Mouse (Mus musculus) MEL (cell line): ENCODE results near the gene Rora. TPM values are rescaled to one million over a fixed set of nuclear protein-coding genes. Genes with fewer than 3 reads are reported as not detected.

ENCODE experiments used
- DNase-seq: peaks from one replicate; pipeline ENCODE4 v3.0.0; 2011; ENCODE audit warnings: low read depth, low spot score
- H3K27ac ChIP-seq: 2 replicates; pipeline ENCODE4 v1.5.1; 2012; ENCODE audit warnings: low read depth, mild to moderate bottlenecking, control low read depth, low read length, moderate library complexity; ENCODE audit not compliant: control insufficient read depth
- H3K27me3 ChIP-seq, 2 experiments: fragments of 150-350 bp in 1 of 2; sonication (generic) in 1 of 2; 2 replicates each; pipeline ENCODE4 v1.6.1; 2012; ENCODE audit warnings: low read length in 2 of 2, mild to moderate bottlenecking in 2 of 2, improper control_type of control experiment in 1 of 2, moderate library complexity in 1 of 2; ENCODE audit not compliant: insufficient read depth in 2 of 2, control insufficient read depth in 1 of 2
- H3K36me3 ChIP-seq, 2 experiments: 2 replicates each; pipeline ENCODE4 v1.6.1; 2012 to 2014; ENCODE audit warnings: low read length in 2 of 2, improper control_type of control experiment in 1 of 2, inconsistent platforms in 1 of 2, mild to moderate bottlenecking in 1 of 2; ENCODE audit not compliant: insufficient read depth in 2 of 2, control insufficient read depth in 1 of 2
- H3K4me1 ChIP-seq, 2 experiments: fragments of 150-350 bp in 1 of 2; sonication (generic) in 1 of 2; 2 replicates each; pipeline ENCODE4 v1.6.1; 2012; ENCODE audit warnings: low read length in 2 of 2, improper control_type of control experiment in 1 of 2, mild to moderate bottlenecking in 1 of 2; ENCODE audit not compliant: insufficient read depth in 2 of 2, control insufficient read depth in 1 of 2
- H3K4me3 ChIP-seq, 2 experiments: fragments of 150-350 bp in 1 of 2; sonication (generic) in 1 of 2; 2 replicates each; pipeline ENCODE4 v1.5.1; 2012; ENCODE audit warnings: low read depth in 2 of 2, low read length in 2 of 2, mild to moderate bottlenecking in 2 of 2, moderate library complexity in 2 of 2, control low read depth in 1 of 2, improper control_type of control experiment in 1 of 2; ENCODE audit not compliant: control insufficient read depth in 1 of 2, insufficient read depth in 1 of 2
- H3K79me2 ChIP-seq: 2 replicates; pipeline ENCODE4 v1.6.1; 2012; ENCODE audit warnings: mild to moderate bottlenecking, low read length, moderate library complexity; ENCODE audit not compliant: control insufficient read depth, poor library complexity, insufficient read depth
- H3K9ac ChIP-seq: 2 replicates; pipeline ENCODE4 v1.6.1; 2012; ENCODE audit warnings: low read depth, mild to moderate bottlenecking, control low read depth, low read length, moderate library complexity; ENCODE audit not compliant: control insufficient read depth, poor library complexity, severe bottlenecking
- H3K9me3 ChIP-seq: fragments of 150-350 bp; sonication (generic); replicated peaks from 2 replicates; pipeline ENCODE4 v1.6.1; 2012; ENCODE audit warnings: mild to moderate bottlenecking, low read length, improper control_type of control experiment, moderate library complexity; ENCODE audit not compliant: insufficient read depth
- CHD1 ChIP-seq: IDR thresholded peaks from 2 replicates; pipeline ENCODE4 v1.6.1; 2012; ENCODE audit warnings: low read depth, mild to moderate bottlenecking, inconsistent platforms, low read length, improper control_type of control experiment
- CHD2 ChIP-seq: IDR thresholded peaks from 2 replicates; pipeline ENCODE4 v1.6.1; 2011; ENCODE audit warnings: low read length, improper control_type of control experiment
- CTCF ChIP-seq, 3 experiments: IDR thresholded peaks in 2 of 3; conservative IDR thresholded peaks in 1 of 3; 2 replicates each; pipeline ENCODE4 v1.5.1; 2011 to 2012; ENCODE audit warnings: low read length in 3 of 3, low read depth in 2 of 3, mild to moderate bottlenecking in 2 of 3, improper control_type of control experiment in 1 of 3, inconsistent platforms in 1 of 3, mixed read lengths in 1 of 3, moderate library complexity in 1 of 3; ENCODE audit not compliant: control insufficient read depth in 1 of 3, insufficient read depth in 1 of 3, poor library complexity in 1 of 3, severe bottlenecking in 1 of 3
- EP300 ChIP-seq, 2 experiments: IDR thresholded peaks; 2 replicates each; pipeline ENCODE4 v1.6.1; 2011; ENCODE audit warnings: improper control_type of control experiment in 2 of 2, low read length in 2 of 2, low read depth in 1 of 2, mild to moderate bottlenecking in 1 of 2
- ETS1 ChIP-seq: IDR thresholded peaks from 2 replicates; pipeline ENCODE4 v1.6.1; 2012; ENCODE audit warnings: low read depth, mild to moderate bottlenecking, inconsistent platforms, low read length, improper control_type of control experiment, moderate library complexity
- GABPA ChIP-seq: IDR thresholded peaks from 2 replicates; pipeline ENCODE4 v1.6.1; 2012; ENCODE audit warnings: low read depth, mild to moderate bottlenecking, inconsistent platforms, low read length, improper control_type of control experiment, moderate library complexity
- HCFC1 ChIP-seq: IDR thresholded peaks from 2 replicates; pipeline ENCODE4 v1.6.1; 2012; ENCODE audit warnings: low read depth, mild to moderate bottlenecking, inconsistent platforms, low read length, improper control_type of control experiment, moderate library complexity
- JUND ChIP-seq: IDR thresholded peaks from 2 replicates; pipeline ENCODE4 v1.6.1; 2011; ENCODE audit warnings: low read depth, mild to moderate bottlenecking, improper control_type of control experiment, low read length
- KAT2A ChIP-seq: conservative IDR thresholded peaks from 2 replicates; pipeline ENCODE4 v1.6.1; 2012; ENCODE audit warnings: low read depth, low read length, improper control_type of control experiment, inconsistent platforms
- MAFK ChIP-seq: IDR thresholded peaks from 2 replicates; pipeline ENCODE4 v1.6.1; 2011; ENCODE audit warnings: low read depth, mild to moderate bottlenecking, low read length, improper control_type of control experiment, borderline replicate concordance
- MAX ChIP-seq: IDR thresholded peaks from 2 replicates; pipeline ENCODE4 v1.6.1; 2011; ENCODE audit warnings: low read length, improper control_type of control experiment
- MAZ ChIP-seq: IDR thresholded peaks from 2 replicates; pipeline ENCODE4 v1.6.1; 2012; ENCODE audit warnings: low read depth, mild to moderate bottlenecking, inconsistent platforms, low read length, improper control_type of control experiment
- MXI1 ChIP-seq: IDR thresholded peaks from 2 replicates; pipeline ENCODE4 v1.6.1; 2011; ENCODE audit warnings: mild to moderate bottlenecking, low read depth, low read length, improper control_type of control experiment
- MYC ChIP-seq: IDR thresholded peaks from 2 replicates; pipeline ENCODE4 v1.6.1; 2011; ENCODE audit warnings: low read depth, mild to moderate bottlenecking, low read length, improper control_type of control experiment, moderate library complexity
- POLR2A ChIP-seq, 2 experiments: IDR thresholded peaks; 2 replicates each; pipeline ENCODE4 v1.6.1; 2011 to 2012; ENCODE audit warnings: low read length in 2 of 2, mild to moderate bottlenecking in 2 of 2, control low read depth in 1 of 2, improper control_type of control experiment in 1 of 2, low read depth in 1 of 2, moderate library complexity in 1 of 2; ENCODE audit not compliant: control insufficient read depth in 1 of 2, insufficient read depth in 1 of 2, poor library complexity in 1 of 2
- RAD21 ChIP-seq: IDR thresholded peaks from 2 replicates; pipeline ENCODE4 v1.6.1; 2011; ENCODE audit warnings: mild to moderate bottlenecking, low read depth, low read length, improper control_type of control experiment
- RCOR1 ChIP-seq: IDR thresholded peaks from 2 replicates; pipeline ENCODE4 v1.6.1; 2012; ENCODE audit warnings: low read depth, mild to moderate bottlenecking, inconsistent platforms, low read length, improper control_type of control experiment
- SMC3 ChIP-seq: IDR thresholded peaks from 2 replicates; pipeline ENCODE4 v1.6.1; 2011; ENCODE audit warnings: low read depth, low read length, improper control_type of control experiment
- TBP ChIP-seq: IDR thresholded peaks from 2 replicates; pipeline ENCODE4 v1.8.0; 2011; ENCODE audit warnings: low read depth, low read length, improper control_type of control experiment
- TCF12 ChIP-seq: IDR thresholded peaks from 2 replicates; pipeline ENCODE4 v1.6.1; 2014; ENCODE audit warnings: low read depth, mild to moderate bottlenecking, inconsistent platforms, low read length, improper control_type of control experiment, moderate library complexity
- UBTF ChIP-seq: IDR thresholded peaks from 2 replicates; pipeline ENCODE4 v1.6.1; 2012; ENCODE audit warnings: low read depth, mild to moderate bottlenecking, inconsistent platforms, low read length, improper control_type of control experiment, moderate library complexity, borderline replicate concordance; ENCODE audit not compliant: insufficient read depth
- USF1 ChIP-seq: IDR thresholded peaks from 2 replicates; pipeline ENCODE4 v1.6.1; 2014; ENCODE audit warnings: low read depth, mild to moderate bottlenecking, inconsistent platforms, low read length, improper control_type of control experiment, moderate library complexity
- ZNF384 ChIP-seq: IDR thresholded peaks from 2 replicates; pipeline ENCODE4 v1.6.1; 2012; ENCODE audit warnings: low read depth, mild to moderate bottlenecking, inconsistent platforms, low read length, improper control_type of control experiment
- polyA plus RNA-seq, 2 experiments: library from polyadenylated mRNA; stranded (reverse) in 1 of 2; unstranded in 1 of 2; fragments of >175 nt in 1 of 2; fragments of >200 nt in 1 of 2; gene quantifications; 2 replicates each; pipeline versions ENCODE4 v1.2.1 to v1.2.4; 2012; ENCODE audit warnings: low replicate concordance in 2 of 2, low read depth in 1 of 2; ENCODE audit not compliant: insufficient read length in 2 of 2, insufficient read depth in 1 of 2, missing spikeins in 1 of 2
- total RNA-seq: library from RNA; depleted of rRNA; stranded (reverse); fragments of 300-350 nt; gene quantifications from 2 replicates; pipeline ENCODE4 v1.2.3, GENCODE M21; 2012

Gene Rora
- total and polyA plus RNA-seq, 3 experiments, result not detected

DNA sequence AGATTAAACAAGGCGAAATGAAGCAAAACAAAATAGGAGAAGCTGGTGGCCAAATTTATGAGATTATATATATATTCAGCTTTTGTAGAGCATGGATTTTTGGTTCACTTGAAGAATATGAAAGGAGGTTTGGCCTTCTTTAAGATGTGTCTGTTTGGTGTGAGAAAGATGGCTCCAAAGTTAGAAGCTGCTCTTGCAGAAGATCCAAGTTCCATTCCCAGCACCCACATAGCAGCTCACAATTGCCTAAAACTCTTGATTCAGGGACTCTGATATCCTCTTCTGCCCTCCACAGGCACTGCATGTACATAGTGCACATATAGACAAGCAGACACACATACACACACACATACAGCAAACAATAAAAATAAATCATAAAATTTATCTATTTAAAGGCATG, 668.4 kb downstream of the Rora start:
- Histone ChIP-seq H3K79me2 (no peaks in the 10 kb centered on the region), H3K4me3 (no peak overlapping the region), H3K27ac (no peak overlapping the region), H3K9ac (no peak overlapping the region), H3K9me3 (no peaks in the 10 kb centered on the region), H3K36me3 (no peaks in the 10 kb centered on the region)
- DNase-seq, result no peak
- TF ChIP-seq RAD21 (no peak), JUND (no peak), CHD2 (no peak), EP300 (IDR thresholded peaks at IDR 0.05; ENCODE audit: low read depth in 1 of 2, low read length in 2 of 2) (no peak), POLR2A (IDR thresholded peaks at IDR 0.05; ENCODE audit: control insufficient read depth in 1 of 2, insufficient read depth in 1 of 2, low read depth in 1 of 2, low read length in 2 of 2, poor library complexity in 1 of 2) (no peak), CTCF (IDR thresholded peaks at IDR 0.05 in 2 of 3, conservative IDR thresholded peaks at IDR 0.05 in 1 of 3; ENCODE audit: control insufficient read depth in 1 of 3, insufficient read depth in 1 of 3, low read depth in 2 of 3, low read length in 3 of 3, poor library complexity in 1 of 3, severe bottlenecking in 1 of 3) (no peak), MAX (no peak), TCF12 (no peak), ZNF384 (no peak), GABPA (no peak), MXI1 (no peak), MYC (no peak), MAFK (no peak), HCFC1 (no peak), ETS1 (no peak), UBTF (no peak), KAT2A (no peak), RCOR1 (no peak), USF1 (no peak)
- TF ChIP-seq, all 39 proteins: peak for 0
- no peaks in the 10 kb centered on the region for H3K4me1 ChIP-seq
- H3K27me3 ChIP-seq, result no peaks in the 10 kb centered on the region

DNA sequence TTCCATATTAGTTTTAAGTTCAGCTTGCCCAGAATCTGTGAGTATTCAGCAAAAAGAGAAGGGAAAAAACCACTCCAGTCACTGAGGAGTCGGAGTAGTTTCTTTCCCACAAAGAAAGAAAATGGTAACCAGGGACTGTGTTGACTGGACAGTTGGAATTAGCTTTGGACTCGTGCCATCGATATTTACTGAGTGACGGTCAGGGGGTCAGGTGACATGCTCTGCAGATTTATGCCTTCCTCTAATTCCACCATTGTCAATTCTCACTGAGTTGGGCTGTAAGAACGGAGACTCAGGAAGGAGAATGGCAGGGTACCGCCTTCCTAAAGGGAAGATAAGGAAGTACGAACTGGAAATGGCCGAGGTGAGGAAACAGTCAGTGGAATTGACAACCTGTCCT, 670.2 kb downstream of the Rora start:
- H3K4me3 ChIP-seq, result no peak overlapping the region

More for the DNA sequence above, 670.2 kb downstream of the Rora start:
- Histone ChIP-seq H3K79me2 (no peaks in the 10 kb centered on the region), H3K27me3 (no peaks in the 10 kb centered on the region), H3K36me3 (no peaks in the 10 kb centered on the region), H3K9me3 (no peaks in the 10 kb centered on the region), H3K9ac (no peak overlapping the region), H3K4me1 (no peaks in the 10 kb centered on the region), H3K27ac (no peak overlapping the region)
- TF ChIP-seq SMC3, result no peak
- TF ChIP-seq MAZ, result no peak
- TF ChIP-seq CHD1, result no peak
- TF ChIP-seq TBP, result no peak
- DNase-seq, result no peak
